Mouse (Mus musculus) hindbrain, embryonic 10.5 days (tissue): Measurements from ENCODE around the gene Sec22b. TPM values are rescaled to one million over a fixed set of nuclear protein-coding genes. Genes with fewer than 3 reads are reported as not detected.

Experiments used
- DNase-seq: peaks from one replicate; pipeline ENCODE4 v3.0.0-alpha.2; 2017; ENCODE audit warnings: low spot score
- H3K27ac ChIP-seq: fragments of 300-500 bp; sonication (generic); 2 replicates; pipeline ENCODE4 v1.5.1; 2016; ENCODE audit warnings: mild to moderate bottlenecking, moderate library complexity
- H3K27me3 ChIP-seq: fragments of 300-500 bp; sonication (generic); 2 replicates; pipeline ENCODE4 v1.6.1; 2016; ENCODE audit warnings: mild to moderate bottlenecking; ENCODE audit not compliant: poor library complexity, insufficient read depth, severe bottlenecking
- H3K36me3 ChIP-seq: fragments of 300-500 bp; sonication (generic); 2 replicates; pipeline ENCODE4 v1.6.1; 2016; ENCODE audit warnings: mild to moderate bottlenecking, moderate library complexity
- H3K4me1 ChIP-seq: fragments of 300-500 bp; sonication (generic); replicated peaks from 2 replicates; pipeline ENCODE4 v1.6.1; 2016; ENCODE audit warnings: mild to moderate bottlenecking
- H3K4me3 ChIP-seq: fragments of 300-500 bp; sonication (generic); 2 replicates; pipeline ENCODE4 v1.5.1; 2016; ENCODE audit warnings: mild to moderate bottlenecking, moderate library complexity
- H3K9me3 ChIP-seq: fragments of 300-500 bp; sonication (generic); 2 replicates; pipeline ENCODE4 v1.6.1; 2016; ENCODE audit warnings: mild to moderate bottlenecking, moderate library complexity
- WGBS: fragments of 180-500 bp; shearing (Covaris S2); methylation state at CpG from one replicate; pipeline ENCODE4 v1.1.7; 2016; 5-methylcytosine and 5-hydroxymethylcytosine counted together
- polyA plus RNA-seq: library from polyadenylated mRNA; unstranded; fragments of >200 nt; fragmentation: Nextera tagmentation; extraction: Ambion mirVana; gene quantifications from 2 replicates; pipeline ENCODE4 v1.2.1, GENCODE M21; 2016

Sec22b gene
- polyA plus RNA-seq, 1 experiment from 2014 or later: 121 TPM

DNA sequence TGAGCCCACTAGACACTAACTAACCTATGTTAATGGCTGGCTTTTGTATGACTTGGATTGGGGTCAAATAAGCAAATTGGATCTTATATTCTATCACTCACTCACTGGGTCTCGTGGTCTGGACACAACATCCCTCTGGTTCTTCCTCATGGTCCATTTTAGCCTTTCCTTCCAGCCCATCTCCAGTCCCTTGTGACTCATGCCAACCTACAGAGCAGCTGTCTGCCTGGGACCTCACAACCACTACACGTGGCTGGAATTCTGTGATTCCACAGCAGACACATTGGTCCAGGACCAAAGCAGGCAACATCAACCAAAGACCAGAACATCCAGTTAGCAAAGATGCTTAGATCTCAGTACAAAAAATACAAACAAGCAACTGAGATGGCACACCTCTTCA is 24.3 kb downstream of the Sec22b start:
- H3K9me3 ChIP-seq: no peaks in the 10 kb centered on the region
- peaks cover 39% of the 10 kb centered on the region for H3K36me3 ChIP-seq
- 0 out of 2 replicates have a peak, but pooled peaks cover 4% of the 10 kb centered on the region for H3K4me1 ChIP-seq
- DNase-seq: no peak
- H3K27me3 ChIP-seq: no peaks in the 10 kb centered on the region
- 84% methylated on average over 2 of the region's 2 CpGs for WGBS
- no peak overlapping the region for H3K4me3 ChIP-seq
- H3K27ac ChIP-seq: no peak overlapping the region

DNA sequence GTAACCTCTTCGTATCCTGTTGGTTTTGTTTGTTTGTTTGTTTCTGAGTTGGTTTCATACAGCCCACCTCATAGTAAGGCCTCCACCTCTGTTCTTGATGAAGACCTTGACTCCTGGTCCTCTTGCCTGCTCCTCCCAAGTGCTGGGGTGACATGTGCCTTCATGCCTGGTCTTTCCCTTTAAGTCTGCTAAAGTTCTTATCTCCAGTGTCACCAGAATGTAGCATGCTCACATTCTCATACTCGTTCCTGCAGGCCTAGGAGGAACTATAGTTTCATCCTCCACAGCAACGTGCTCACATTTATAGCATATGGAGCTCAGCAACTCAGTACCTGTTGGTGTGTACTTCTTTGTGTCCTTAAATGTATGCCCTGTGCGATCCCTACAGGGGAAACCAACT is 26.3 kb downstream of the Sec22b start:
- Histone ChIP-seq H3K27me3 (peaks cover 15% of the 10 kb centered on the region), H3K4me3 (no peak overlapping the region), H3K4me1 (peaks cover 24% of the 10 kb centered on the region), H3K9me3 (no peaks in the 10 kb centered on the region), H3K27ac (no peak overlapping the region), H3K36me3 (peaks cover 20% of the 10 kb centered on the region)
- WGBS: 83% methylated on average over 4 of the region's 4 CpGs
- DNase-seq: no peak

- peaks cover 2% of the 10 kb centered on the region; the same call in 1 of the 2 replicates for H3K36me3 ChIP-seq
- peaks cover 36% of the 10 kb centered on the region for H3K4me1 ChIP-seq
- DNase-seq: peak; percentile 83
- H3K9me3 ChIP-seq: no peaks in the 10 kb centered on the region
- peaks cover 24% of the 10 kb centered on the region for H3K27me3 ChIP-seq
- H3K27ac ChIP-seq: no peak overlapping the region
- no peak overlapping the region for H3K4me3 ChIP-seq
- 65% methylated on average over 9 of the region's 9 CpGs for WGBS
Observed at GRCm38 (mm10) chr3:97928968-97929858, 28.2 kb downstream of the Sec22b start.

- WGBS: 68% methylated on average over 12 of the region's 12 CpGs
- H3K4me3 ChIP-seq: no peak overlapping the region
- no peaks in the 10 kb centered on the region for H3K36me3 ChIP-seq
- DNase-seq: no peak
- peaks cover 24% of the 10 kb centered on the region for H3K27me3 ChIP-seq
- H3K4me1 ChIP-seq: peaks cover 40% of the 10 kb centered on the region
- H3K27ac ChIP-seq: no peak overlapping the region
- no peaks in the 10 kb centered on the region for H3K9me3 ChIP-seq
Observed at GRCm38 (mm10) chr3:97930141-97930786, 29.3 kb downstream of the Sec22b start.

GRCm38 (mm10) chr3:97930787-97931158 is 29.8 kb downstream of the Sec22b start:
- H3K27ac ChIP-seq: no peak overlapping the region
- DNase-seq: no peak
- no peaks in the 10 kb centered on the region for H3K36me3 ChIP-seq
- H3K4me1 ChIP-seq: peaks cover 40% of the 10 kb centered on the region
- H3K9me3 ChIP-seq: no peaks in the 10 kb centered on the region
- H3K27me3 ChIP-seq: peaks cover 24% of the 10 kb centered on the region
- no peak overlapping the region for H3K4me3 ChIP-seq
- 73% methylated on average over 8 of the region's 8 CpGs for WGBS

DNA sequence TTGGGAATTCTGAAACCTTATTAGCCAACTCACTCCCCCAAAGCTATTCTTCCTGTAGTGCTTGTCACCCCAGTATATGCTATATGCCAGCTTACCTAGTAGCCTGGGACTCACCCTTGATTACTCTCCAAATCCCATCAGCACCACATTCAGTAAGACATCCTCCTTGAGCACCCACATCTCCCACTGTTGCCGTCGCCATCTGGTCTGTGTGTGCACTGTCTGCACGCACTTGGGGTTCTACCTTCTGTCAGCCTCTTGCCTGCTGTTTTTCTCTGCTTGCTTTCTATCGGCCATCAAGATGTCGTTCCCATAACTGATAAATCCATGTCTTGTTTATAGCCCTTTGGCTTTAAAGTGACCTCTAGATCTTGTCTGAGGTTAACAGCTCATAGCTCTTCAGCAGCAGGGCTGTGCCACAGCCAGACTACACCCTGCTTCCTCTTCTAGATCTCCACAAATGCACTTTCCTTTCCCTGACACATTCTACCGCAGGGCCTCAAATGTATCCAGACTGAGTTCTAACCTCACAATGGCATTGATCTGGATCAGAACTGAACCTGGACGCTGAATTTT is 30.4 kb downstream of the Sec22b start:
- DNase-seq: no peak
- peaks cover 42% of the 10 kb centered on the region for H3K4me1 ChIP-seq
- peaks cover 24% of the 10 kb centered on the region for H3K27me3 ChIP-seq
- no peaks in the 10 kb centered on the region for H3K36me3 ChIP-seq
- 87% methylated on average over 7 of the region's 7 CpGs for WGBS
- no peak overlapping the region for H3K4me3 ChIP-seq
- H3K9me3 ChIP-seq: no peaks in the 10 kb centered on the region
- H3K27ac ChIP-seq: no peak overlapping the region

DNA sequence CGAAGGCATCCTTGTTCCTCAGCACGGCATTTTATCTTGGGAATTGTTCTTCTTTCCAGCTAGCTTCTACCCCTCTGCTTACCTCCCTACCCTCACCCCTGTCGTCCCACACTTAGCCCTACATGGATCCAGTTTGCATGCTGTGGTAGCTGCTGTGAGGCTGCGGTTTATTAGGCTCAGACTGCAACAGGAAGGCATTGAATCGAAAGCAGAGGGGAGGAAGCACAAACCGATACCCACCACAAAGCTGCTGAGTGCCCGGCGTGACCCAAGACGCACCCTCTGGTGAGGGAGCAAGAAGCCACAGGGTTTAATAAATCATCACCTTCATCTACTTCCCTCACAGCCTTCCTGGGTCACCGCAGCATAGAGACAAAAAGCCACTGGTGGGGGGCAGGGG is 31.1 kb downstream of the Sec22b start:
- 23% methylated on average over 10 of the region's 10 CpGs for WGBS
- Histone ChIP-seq H3K9me3 (no peaks in the 10 kb centered on the region), H3K4me3 (peak overlapping the region; percentile 23; the same call in 1 of the 2 replicates), H3K27me3 (peaks cover 24% of the 10 kb centered on the region), H3K36me3 (no peaks in the 10 kb centered on the region), H3K27ac (peak overlapping the region; percentile 19; the same call in 1 of the 2 replicates), H3K4me1 (peaks cover 50% of the 10 kb centered on the region)
- no peak for DNase-seq

GRCm38 (mm10) chr3:97932771-97933170 is 31.8 kb downstream of the Sec22b start:
- 41% methylated on average over 11 of the region's 11 CpGs for WGBS
- H3K27ac ChIP-seq: peak overlapping the region; percentile 0; the same call in 1 of the 2 replicates
- no peaks in the 10 kb centered on the region for H3K36me3 ChIP-seq
- DNase-seq: no peak
- peaks cover 24% of the 10 kb centered on the region for H3K27me3 ChIP-seq
- peaks cover 56% of the 10 kb centered on the region for H3K4me1 ChIP-seq
- H3K9me3 ChIP-seq: no peaks in the 10 kb centered on the region
- no peak overlapping the region for H3K4me3 ChIP-seq

DNA sequence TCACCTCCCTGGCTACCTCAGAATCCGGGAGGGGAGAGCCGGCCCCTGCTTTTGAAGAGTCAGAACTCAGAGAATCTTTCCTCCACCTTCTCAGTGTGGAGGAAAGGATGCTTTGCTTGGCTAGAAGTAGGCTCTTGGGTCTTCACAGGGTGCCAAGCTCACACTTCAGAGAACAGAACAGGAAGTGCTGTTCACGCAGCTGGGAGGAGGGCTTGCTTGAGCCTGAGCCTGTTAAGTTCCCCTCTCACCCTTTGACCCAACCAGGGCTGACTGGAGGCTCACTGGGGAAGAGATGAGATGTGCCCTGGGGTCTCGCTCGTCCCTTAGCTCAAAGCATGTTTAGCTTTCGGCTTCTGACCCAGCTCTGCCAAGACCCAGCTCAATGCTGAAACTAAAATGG is 32.3 kb downstream of the Sec22b start:
- Histone ChIP-seq H3K27ac (peak overlapping the region; percentile 0), H3K9me3 (no peaks in the 10 kb centered on the region), H3K4me1 (peaks cover 61% of the 10 kb centered on the region), H3K36me3 (no peaks in the 10 kb centered on the region), H3K4me3 (no peak overlapping the region), H3K27me3 (peaks cover 24% of the 10 kb centered on the region)
- no peak for DNase-seq
- WGBS: 20% methylated on average over 6 of the region's 6 CpGs

DNA sequence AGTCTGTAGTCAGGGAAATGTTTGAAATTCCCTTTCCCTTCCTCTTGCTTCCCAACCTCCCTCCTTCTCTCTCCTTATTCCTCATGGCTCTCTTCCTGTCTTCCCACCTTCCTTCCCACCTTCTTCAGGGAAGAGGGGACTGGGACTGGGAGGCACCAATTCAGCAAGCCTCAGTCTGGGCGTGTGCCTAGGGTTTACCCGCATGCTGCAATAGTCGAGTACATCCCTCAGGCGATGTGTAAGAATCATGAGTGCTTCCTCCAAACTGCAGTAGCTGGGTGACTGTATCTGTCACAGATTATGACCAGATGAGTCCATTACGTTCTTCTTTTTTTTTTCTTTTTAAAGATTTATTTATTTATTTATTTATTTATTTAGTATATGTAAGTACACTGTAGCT is 32.8 kb downstream of the Sec22b start:
- 80% methylated on average over 5 of the region's 5 CpGs for WGBS
- peaks cover 66% of the 10 kb centered on the region for H3K4me1 ChIP-seq
- H3K9me3 ChIP-seq: no peaks in the 10 kb centered on the region
- no peak overlapping the region for H3K4me3 ChIP-seq
- peaks cover 24% of the 10 kb centered on the region for H3K27me3 ChIP-seq
- DNase-seq: no peak
- no peak overlapping the region for H3K27ac ChIP-seq
- no peaks in the 10 kb centered on the region for H3K36me3 ChIP-seq

GRCm38 (mm10) chr3:97934331-97935300 is 33.6 kb downstream of the Sec22b start:
- H3K4me1 ChIP-seq: peaks cover 70% of the 10 kb centered on the region
- H3K27me3 ChIP-seq: peaks cover 24% of the 10 kb centered on the region
- no peak overlapping the region for H3K27ac ChIP-seq
- no peaks in the 10 kb centered on the region for H3K36me3 ChIP-seq
- H3K9me3 ChIP-seq: no peaks in the 10 kb centered on the region
- 83% methylated on average over 6 of the region's 6 CpGs for WGBS
- no peak overlapping the region for H3K4me3 ChIP-seq
- no peak for DNase-seq
